Mouse (Mus musculus): ENCODE measurements around the gene Gcnt2. TPM values are rescaled to one million over a fixed set of nuclear protein-coding genes. Genes with fewer than 3 reads are reported as not detected.
A peak's percentile ranks its signal among the peaks of the same experiment; 100 is the strongest.
"Not testable (repeated sequence)": the region's sequence is repeated elsewhere in the genome, so short reads cannot be mapped to it uniquely, and the experiment has no call there.

Gcnt2 gene
- polyA plus RNA-seq, 1 experiment = 5.3 TPM

DNA sequence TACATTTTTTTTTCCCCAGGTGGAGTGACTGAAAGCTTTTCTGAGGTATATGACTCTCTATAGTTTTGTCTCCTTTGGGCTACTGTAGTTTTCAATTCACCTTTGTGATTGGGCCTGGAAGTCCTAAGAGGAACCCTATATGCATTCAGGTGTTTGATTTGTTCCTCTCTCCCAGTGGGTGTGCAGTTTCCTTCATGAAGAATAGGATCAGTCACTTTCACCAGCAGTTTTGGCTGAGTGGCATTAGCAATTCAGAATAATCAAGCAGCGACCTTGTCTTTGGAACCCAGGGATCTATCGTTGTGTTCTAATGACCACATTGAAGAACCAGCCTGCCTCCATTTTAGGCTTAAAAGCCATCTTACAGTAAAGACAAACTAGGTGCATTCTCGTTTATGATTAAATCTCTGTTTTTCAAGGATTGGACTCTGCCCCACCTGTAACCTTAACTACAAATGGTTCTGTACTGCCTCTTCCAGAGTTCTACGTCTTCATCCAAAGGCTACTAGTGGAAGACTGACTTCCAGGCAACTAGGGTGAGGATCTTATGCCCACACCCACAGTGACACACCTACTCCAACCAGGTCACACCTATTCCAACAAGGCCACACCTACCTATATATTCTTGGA is 110.3 kb downstream of the Gcnt2 start:
- Histone ChIP-seq H3K4me1 (ENCODE audit: control insufficient read depth, insufficient read depth, insufficient read length, low read length) (peaks cover 3% of the 10 kb centered on the region; the same call in 1 of the 2 replicates), H3K27ac (replicated peaks; ENCODE audit: low read depth, low read length) (no peak overlapping the region), H3K4me3 (ENCODE audit: insufficient read depth, low read depth, low read length) (no peak overlapping the region)

DNA sequence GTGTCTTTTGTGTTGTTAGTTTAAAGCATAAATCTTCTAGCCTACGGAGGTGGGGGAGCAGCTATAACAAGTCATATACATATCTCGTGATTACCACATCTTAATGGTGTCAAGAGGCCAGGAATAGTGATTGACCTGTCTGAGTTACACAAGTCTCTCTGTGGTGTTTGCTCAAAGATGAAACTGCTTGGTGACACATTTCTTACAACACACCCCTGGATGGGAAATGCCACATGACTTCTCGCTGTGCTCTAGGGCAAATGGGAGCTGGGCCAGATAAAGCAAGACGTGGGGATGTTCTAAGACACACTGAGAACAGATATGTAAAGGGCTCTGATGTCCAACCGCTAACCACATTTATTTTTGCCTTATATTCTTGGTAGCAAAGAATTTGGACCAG is 111.7 kb downstream of the Gcnt2 start:
- H3K4me3 ChIP-seq (ENCODE audit: insufficient read depth, low read depth, low read length) = no peak overlapping the region
- H3K27ac ChIP-seq (replicated peaks; ENCODE audit: low read depth, low read length) = no peak overlapping the region
- H3K4me1 ChIP-seq (ENCODE audit: control insufficient read depth, insufficient read depth, insufficient read length, low read length) = peaks cover 3% of the 10 kb centered on the region; the same call in 1 of the 2 replicates

DNA sequence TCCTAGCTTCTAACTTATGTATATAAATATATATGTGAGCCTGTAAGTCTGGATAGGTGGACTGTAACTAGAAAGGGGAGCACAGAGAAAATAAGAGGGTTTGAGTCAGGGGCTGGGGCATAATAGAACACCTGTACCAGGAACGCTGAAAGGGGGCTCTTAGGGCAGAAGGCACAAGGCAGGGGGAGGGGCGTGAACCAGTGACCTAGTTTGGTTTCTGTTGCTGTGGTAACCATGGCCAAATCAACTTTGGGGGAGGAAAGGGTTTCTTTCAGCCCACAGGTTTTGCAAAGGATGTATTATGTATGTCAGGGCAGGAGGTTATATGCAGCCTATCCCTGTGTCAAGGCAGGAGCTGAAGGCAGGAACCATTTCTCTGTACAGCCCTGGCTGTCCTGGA is 112.3 kb downstream of the Gcnt2 start:
- Histone ChIP-seq H3K27ac (replicated peaks; ENCODE audit: low read depth, low read length) (no peak overlapping the region), H3K4me3 (ENCODE audit: insufficient read depth, low read depth, low read length) (no peak overlapping the region), H3K4me1 (ENCODE audit: control insufficient read depth, insufficient read depth, insufficient read length, low read length) (peaks cover 3% of the 10 kb centered on the region; the same call in 1 of the 2 replicates)

DNA sequence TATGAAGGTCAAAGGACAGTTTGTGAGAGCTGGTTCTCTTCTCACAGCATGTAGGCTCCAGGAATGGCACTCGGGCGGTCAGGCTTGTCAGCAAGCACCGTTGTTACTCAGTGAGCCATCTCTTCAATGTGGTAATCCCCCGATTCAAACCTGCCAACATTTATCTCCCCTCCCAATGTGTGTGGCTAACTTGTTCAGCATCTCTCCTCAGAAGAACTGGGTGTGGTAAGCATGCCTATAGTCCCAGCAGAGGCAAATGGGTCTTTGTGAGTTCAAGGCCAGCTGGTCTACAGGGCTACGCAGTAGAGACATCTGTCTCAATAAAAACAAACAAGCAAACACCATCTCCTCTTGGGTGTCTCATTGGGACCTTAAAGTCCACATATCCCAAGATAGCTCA is 113.4 kb downstream of the Gcnt2 start:
- Histone ChIP-seq H3K4me3 (ENCODE audit: insufficient read depth, low read depth, low read length) (no peak overlapping the region), H3K4me1 (ENCODE audit: control insufficient read depth, insufficient read depth, insufficient read length, low read length) (peaks cover 5% of the 10 kb centered on the region; the same call in 1 of the 2 replicates), H3K27ac (replicated peaks; ENCODE audit: low read depth, low read length) (no peak overlapping the region)

DNA sequence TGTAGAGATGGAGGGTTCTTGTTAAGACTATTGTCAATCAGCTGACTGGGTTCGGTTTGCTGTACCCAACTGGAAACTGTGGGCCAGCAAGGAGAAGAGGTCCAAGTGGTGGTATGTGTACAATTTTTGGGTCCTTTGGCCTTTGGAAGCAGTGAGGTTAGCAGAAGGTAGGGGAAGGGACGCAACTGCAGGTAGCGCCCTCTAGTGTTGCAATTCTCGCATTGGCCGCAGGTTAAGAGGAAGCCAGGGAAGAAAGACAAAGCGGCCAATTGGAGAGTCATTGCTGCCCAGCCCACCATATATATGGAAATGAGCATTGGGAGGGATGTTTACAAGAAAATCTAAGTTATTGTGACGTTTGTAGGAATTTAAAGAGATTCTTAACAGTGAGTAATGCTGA is 118.1 kb downstream of the Gcnt2 start:
- Histone ChIP-seq H3K4me3 (ENCODE audit: insufficient read depth, low read depth, low read length) (no peak overlapping the region), H3K4me1 (ENCODE audit: control insufficient read depth, insufficient read depth, insufficient read length, low read length) (peaks cover 6% of the 10 kb centered on the region; the same call in 1 of the 2 replicates), H3K27ac (replicated peaks; ENCODE audit: low read depth, low read length) (no peak overlapping the region)

DNA sequence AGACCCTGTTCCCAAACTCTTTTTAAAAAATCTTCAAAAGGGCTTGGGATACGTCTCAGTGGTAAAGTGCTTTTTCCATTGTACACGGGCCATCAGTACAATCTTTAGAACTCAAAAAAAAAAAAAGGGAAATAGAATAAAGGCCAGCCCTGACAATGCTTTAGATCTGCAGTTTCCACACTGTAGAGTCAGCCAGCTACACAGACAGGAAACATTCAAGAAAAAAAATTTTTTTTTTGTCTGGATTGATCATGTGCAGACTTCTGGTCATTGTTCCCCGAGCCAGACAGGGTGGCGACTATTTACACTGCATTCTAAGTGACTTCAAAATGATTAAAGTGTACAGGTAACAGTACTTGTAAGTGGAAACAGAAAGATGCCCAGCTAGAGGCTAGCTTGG is 119.1 kb downstream of the Gcnt2 start:
- Histone ChIP-seq H3K4me3 (ENCODE audit: insufficient read depth, low read depth, low read length) (peak overlapping the region; percentile 3; the same call in 1 of the 2 replicates), H3K4me1 (ENCODE audit: control insufficient read depth, insufficient read depth, insufficient read length, low read length) (peaks cover 6% of the 10 kb centered on the region; the same call in 1 of the 2 replicates), H3K27ac (replicated peaks; ENCODE audit: low read depth, low read length) (peak overlapping the region; percentile 92)

DNA sequence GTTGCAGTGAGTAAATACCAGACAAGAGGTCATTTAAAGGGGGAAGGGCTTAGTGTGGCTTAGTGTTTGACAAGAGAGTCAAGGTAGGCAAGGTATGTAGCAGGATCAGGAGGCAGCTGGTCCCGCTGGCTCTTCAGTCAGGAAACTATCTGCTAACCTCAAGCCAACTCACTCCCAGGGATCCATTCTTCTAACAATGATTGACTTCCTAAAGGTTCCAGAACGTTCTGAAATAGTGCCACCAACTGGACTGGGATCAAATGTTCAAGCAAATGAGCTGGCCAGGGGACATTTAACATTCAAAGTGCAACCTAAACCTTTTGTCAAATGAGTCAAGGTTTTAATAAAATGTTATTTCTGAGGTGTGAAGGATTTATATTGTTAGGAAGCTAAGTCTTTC is 119.8 kb downstream of the Gcnt2 start:
- H3K4me3 ChIP-seq (ENCODE audit: insufficient read depth, low read depth, low read length) = 0 out of 2 replicates have a peak overlapping the region, but pooled peaks have one; percentile 3
- peak overlapping the region; percentile 89 for H3K27ac ChIP-seq (replicated peaks; ENCODE audit: low read depth, low read length)
- peaks cover 6% of the 10 kb centered on the region; the same call in 1 of the 2 replicates for H3K4me1 ChIP-seq (ENCODE audit: control insufficient read depth, insufficient read depth, insufficient read length, low read length)

DNA sequence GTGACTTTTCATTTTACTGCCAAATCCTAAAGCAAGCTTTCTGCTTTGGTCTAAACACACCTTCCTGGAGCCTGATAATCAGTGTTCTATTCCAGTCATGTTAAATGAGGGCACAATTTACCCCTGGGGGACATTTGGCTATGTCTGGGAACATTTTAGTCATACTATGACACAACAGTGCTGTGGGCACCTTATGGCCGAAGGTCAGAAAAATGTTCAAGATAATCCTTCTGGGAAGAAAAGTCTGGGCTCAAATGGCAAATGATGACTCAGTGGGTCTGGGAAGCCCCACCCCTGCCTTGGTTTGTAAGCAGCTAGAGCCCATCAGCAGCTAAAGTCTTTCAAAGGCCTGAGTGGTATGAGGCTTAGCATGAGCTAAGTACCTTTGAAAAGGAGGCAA is 123.2 kb downstream of the Gcnt2 start:
- peaks cover 6% of the 10 kb centered on the region; the same call in 1 of the 2 replicates for H3K4me1 ChIP-seq (ENCODE audit: control insufficient read depth, insufficient read depth, insufficient read length, low read length)
- H3K27ac ChIP-seq (replicated peaks; ENCODE audit: low read depth, low read length) = no peak overlapping the region
- H3K4me3 ChIP-seq (ENCODE audit: insufficient read depth, low read depth, low read length) = no peak overlapping the region

DNA sequence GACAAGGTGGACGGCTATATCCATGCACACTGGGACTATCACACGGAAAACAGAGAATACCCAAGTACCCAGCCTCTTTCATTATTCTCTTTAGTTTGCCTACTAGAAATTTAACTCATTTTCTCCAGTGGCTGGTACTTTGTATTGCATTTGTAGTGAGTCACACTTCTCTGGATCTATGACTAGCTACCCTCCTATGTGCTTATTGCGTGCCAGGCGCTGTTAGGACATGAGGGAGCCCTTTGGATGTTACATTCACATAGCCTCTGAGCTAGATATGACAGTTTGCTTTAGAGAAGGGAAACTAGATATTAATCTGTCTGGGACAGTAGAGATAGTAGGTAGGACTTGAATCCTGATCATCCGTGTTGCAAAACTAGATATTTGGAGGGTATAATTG is 126.5 kb downstream of the Gcnt2 start:
- Histone ChIP-seq H3K4me3 (ENCODE audit: insufficient read depth, low read depth, low read length) (no peak overlapping the region), H3K4me1 (ENCODE audit: control insufficient read depth, insufficient read depth, insufficient read length, low read length) (no peaks in the 10 kb centered on the region), H3K27ac (replicated peaks; ENCODE audit: low read depth, low read length) (no peak overlapping the region)

DNA sequence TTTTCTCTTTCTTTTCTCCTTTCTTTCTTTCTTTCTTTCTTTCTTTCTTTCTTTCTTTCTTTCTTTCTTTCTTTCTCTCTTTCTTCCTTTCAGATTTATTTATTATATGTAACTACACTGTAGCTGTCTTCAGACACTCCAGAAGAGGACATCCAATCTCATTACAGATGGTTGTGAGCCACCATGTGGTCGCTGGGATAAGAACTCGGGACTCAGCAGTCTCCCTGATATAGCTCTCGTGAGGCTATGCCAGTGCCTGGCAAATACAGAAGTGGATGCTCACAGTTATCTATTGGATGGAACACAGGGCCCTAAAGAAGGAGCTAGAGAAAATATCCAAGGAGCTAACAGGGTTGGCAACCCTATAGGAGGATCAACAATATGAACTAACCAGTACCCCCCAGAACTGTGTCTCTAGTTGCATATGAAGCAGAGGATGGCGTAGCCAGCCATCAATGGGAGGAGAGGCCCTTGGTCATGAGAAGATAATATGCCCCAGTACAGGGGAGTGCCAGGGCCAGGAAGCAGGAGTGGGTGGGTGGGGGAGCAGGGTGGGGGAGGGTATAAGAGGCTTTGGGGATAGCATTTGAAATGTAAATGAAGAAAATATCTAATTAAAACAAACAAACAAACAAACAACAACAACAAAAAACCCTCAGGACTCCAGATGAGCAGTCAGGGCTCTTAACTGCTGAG is 128.2 kb downstream of the Gcnt2 start:
- H3K4me1 ChIP-seq (ENCODE audit: control insufficient read depth, insufficient read depth, insufficient read length, low read length); H3K4me3 ChIP-seq (ENCODE audit: insufficient read depth, low read depth, low read length); H3K27ac ChIP-seq (replicated peaks; ENCODE audit: low read depth, low read length): not testable (repeated sequence)

DNA sequence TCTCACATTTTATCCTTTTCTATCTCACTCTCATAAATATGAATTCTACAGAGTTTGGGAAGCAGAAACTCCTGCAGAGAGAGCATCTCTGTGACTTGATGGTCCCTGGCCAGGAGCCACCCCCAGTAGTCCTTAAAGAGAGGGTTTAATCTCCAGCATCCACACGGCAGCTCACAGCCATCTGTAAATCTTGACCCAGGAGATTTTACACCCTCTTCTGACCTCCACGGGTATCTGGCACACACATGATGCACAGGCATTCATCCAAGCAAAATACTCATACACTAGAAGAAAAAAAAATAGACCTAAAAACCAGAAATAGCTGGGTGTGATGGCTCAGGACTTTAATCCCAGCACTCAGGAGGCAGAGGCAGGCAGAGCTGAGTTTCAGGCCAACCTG is 128.9 kb downstream of the Gcnt2 start:
- no peak overlapping the region for H3K27ac ChIP-seq (replicated peaks; ENCODE audit: low read depth, low read length)
- no peaks in the 10 kb centered on the region for H3K4me1 ChIP-seq (ENCODE audit: control insufficient read depth, insufficient read depth, insufficient read length, low read length)
- no peak overlapping the region for H3K4me3 ChIP-seq (ENCODE audit: insufficient read depth, low read depth, low read length)

DNA sequence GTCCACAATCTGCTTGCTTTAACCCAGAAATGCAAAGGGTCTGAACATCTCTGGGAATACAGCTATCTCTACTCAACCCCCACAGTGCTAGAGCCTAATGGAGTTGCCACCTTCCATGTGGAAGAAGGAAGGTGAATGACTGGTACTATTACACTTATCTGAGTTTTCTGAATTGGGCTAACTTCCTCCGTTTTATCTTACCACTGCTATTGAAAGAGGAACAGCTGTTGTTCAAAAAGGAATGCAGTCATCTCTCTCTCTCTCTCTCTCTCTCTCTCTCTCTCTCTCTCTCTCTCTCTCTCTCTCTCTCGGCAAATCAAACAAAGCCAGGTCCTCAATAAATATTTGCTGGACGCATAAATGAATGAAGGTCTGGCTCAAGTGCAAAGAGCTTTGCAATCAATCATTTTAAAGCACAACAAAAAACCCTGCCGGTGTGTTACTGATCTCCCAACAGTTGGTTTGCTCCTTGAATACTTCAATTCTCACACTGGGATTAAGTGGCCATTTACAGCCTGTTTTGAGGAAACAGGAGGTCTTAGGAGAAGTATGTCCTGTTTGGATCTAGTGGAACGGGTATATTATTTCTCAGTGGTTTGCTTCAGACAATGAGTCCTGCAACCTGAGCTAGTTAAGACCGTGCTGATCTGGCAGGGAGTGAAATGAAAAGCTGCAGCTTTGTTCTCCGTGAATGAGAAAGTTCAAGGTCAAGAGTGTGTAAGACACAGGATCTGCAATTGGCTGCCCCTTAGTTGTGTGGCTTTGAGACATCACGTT is 135.1 kb downstream of the Gcnt2 start:
- no peaks in the 10 kb centered on the region for H3K4me1 ChIP-seq (ENCODE audit: control insufficient read depth, insufficient read depth, insufficient read length, low read length)
- H3K4me3 ChIP-seq (ENCODE audit: insufficient read depth, low read depth, low read length) = no peak overlapping the region
- H3K27ac ChIP-seq (replicated peaks; ENCODE audit: low read depth, low read length) = no peak overlapping the region

DNA sequence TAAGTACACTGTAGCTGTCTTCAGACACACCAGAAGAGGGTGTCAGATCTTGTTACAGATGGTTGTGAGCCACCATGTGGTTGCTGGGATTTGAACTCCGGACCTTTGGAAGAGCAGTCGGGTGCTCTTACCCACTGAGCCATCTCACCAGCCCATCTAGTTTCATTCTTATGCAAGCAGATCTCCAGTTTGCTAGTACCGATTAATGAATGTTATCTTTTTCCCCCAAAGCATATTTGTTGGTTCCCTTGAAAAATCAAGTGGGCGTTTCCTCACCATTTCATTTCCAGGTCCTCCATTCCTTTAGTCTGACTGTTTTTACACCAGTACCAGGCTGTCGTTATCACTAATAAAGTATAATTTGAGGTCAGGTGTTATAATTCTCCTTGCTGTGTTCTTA is 139.0 kb downstream of the Gcnt2 start:
- H3K4me3 ChIP-seq (ENCODE audit: insufficient read depth, low read depth, low read length); H3K4me1 ChIP-seq (ENCODE audit: control insufficient read depth, insufficient read depth, insufficient read length, low read length); H3K27ac ChIP-seq (replicated peaks; ENCODE audit: low read depth, low read length): not testable (repeated sequence)

DNA sequence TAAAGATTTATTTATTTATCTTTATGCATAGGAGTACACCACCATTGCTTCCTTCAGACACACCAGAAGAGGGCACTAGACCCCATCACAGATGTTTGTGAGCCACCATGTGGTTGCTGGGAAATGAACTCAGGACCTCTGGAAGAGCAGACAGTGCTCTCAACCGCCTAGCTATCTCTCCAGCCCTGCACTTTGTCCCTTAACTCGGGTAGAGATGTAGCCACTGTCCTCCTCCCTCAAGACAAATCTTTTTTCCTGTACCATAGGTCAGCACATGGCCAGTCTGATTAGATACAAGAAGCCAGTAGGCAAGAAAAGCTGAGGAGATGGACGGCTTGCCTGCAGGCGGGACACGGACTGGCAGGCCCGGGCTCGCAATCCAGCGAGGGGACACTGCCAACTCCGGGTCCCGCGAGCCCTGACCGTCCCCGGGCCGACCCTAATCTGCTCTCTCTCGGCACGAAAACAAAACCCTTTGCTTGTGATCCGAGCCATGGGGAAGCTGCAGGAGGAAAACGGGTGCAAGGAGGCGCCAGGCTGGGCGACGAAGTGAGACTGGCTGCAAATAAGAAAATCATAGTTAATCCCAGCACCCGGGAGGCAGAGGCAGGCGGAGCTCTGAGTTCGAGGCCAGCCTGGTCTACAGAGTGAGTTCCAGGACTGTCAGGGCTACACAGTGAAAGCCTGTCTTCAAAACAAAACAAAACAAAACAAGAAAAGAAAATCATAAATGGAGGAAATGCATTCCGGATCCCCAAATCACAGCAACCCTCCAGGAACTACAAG is 140.8 kb downstream of the Gcnt2 start:
- Histone ChIP-seq H3K4me1 (ENCODE audit: control insufficient read depth, insufficient read depth, insufficient read length, low read length) (peaks cover 4% of the 10 kb centered on the region; the same call in 1 of the 2 replicates), H3K4me3 (ENCODE audit: insufficient read depth, low read depth, low read length) (peak overlapping the region; percentile 98)

More for the DNA sequence above, 140.8 kb downstream of the Gcnt2 start:
- peak overlapping the region; percentile 99 for H3K27ac ChIP-seq (replicated peaks; ENCODE audit: low read depth, low read length)

Measured in brown adipose tissue, adult 24 weeks (tissue).